Mouse (Mus musculus): ENCODE data around the gene Sec24a. TPM values are rescaled to one million over a fixed set of nuclear protein-coding genes. Genes with fewer than 3 reads are reported as not detected.

Gene Sec24a
- polyA plus RNA-seq, 1 experiment = 13.9 TPM

- DNase-seq (ENCODE audit: low read depth) = no peak
- no peak for TF ChIP-seq POLR2A (IDR thresholded peaks at IDR 0.05; ENCODE audit: borderline replicate concordance, extremely low read depth, insufficient read depth, insufficient read length, poor library complexity, severe bottlenecking)
- TF ChIP-seq CTCF (IDR thresholded peaks at IDR 0.05; ENCODE audit: borderline replicate concordance, extremely low read depth, insufficient read depth, insufficient read length) = no peak
These were observed 120.2 kb downstream of the Sec24a start for GRCm38 (mm10) chr11:51643202-51643601.

Other genes starting within 250 kb of the Sec24a start
- gene Phykpl, start 178.9 kb downstream of the Sec24a start, polyA plus RNA-seq (2012; rRNA removed) = 6.6 and 9.3 TPM in 2 replicates
- 597 and 651 TPM in 2 replicates for gene Hnrnpab, start 156.8 kb downstream of the Sec24a start, polyA plus RNA-seq (2012; rRNA removed)
- gene Nhp2, start 143.9 kb downstream of the Sec24a start, polyA plus RNA-seq (2012; rRNA removed) = 69.2 and 78.5 TPM in 2 replicates
- gene Rmnd5b, start 127.7 kb downstream of the Sec24a start, polyA plus RNA-seq (2012; rRNA removed) = 70.7 and 84.3 TPM in 2 replicates
- gene N4bp3, start 112.8 kb downstream of the Sec24a start, polyA plus RNA-seq (2012; rRNA removed) = 7.5 and 11.2 TPM in 2 replicates
- gene D930048N14Rik, start 112.7 kb downstream of the Sec24a start, polyA plus RNA-seq (2012; rRNA removed) = 2.1 and 2.3 TPM in 2 replicates
- 44.6 and 59.5 TPM in 2 replicates for gene 0610009B22Rik, start 74.8 kb downstream of the Sec24a start, polyA plus RNA-seq (2012; rRNA removed)
- gene Sar1b, start 53 bp upstream of the Sec24a start, polyA plus RNA-seq (2012; rRNA removed) = 91.1 and 97.9 TPM in 2 replicates
- 0.93 and 1.1 TPM in 2 replicates for gene Jade2, start 94.0 kb upstream of the Sec24a start, polyA plus RNA-seq (2012; rRNA removed)
- gene Cdkn2aipnl, start 204.0 kb upstream of the Sec24a start, polyA plus RNA-seq (2012; rRNA removed) = 49.4 and 56.4 TPM in 2 replicates
- gene Ube2b, start 237.1 kb upstream of the Sec24a start, polyA plus RNA-seq (2012; rRNA removed) = 195 and 261 TPM in 2 replicates
- 15.0 and 17.1 TPM in 2 replicates for gene Cdkl3, start 240.6 kb upstream of the Sec24a start, polyA plus RNA-seq (2012; rRNA removed)